In genomic region chr7:46201649-46202048, GRCm38 (mm10) we compare ENCODE assay signal across 11 mouse cellular contexts. TPM values are rescaled to one million over a fixed set of nuclear protein-coding genes. Genes with fewer than 3 reads are reported as not detected.
DNase-seq lines count a peak whose midpoint lies in the region; ATAC-seq lines count a peak whose summit lies in the region.
"Had no signal": no experiment of that assay in that cellular context is flagged by ENCODE, and none has a peak within 500 bp of the region (broad histone marks: within the 10 kb centered on the region; RNA-seq: fewer than 3 reads in every experiment).

No protein-coding gene starts in this region.

- ATAC-seq in heart, embryonic 12.5 days (ENCODE audit: insufficient number of reproducible peaks, low FRiP score), result no peak
- ATAC-seq in hindbrain, embryonic 11.5 days (ENCODE audit: low FRiP score), result peak; percentile 75
- no peak for ATAC-seq in midbrain, embryonic 15.5 days (replicated peaks)

- intact Hi-C loops in heart, postnatal 14 days (cut with DNase I), result no loop called here

- no peak for DNase-seq in heart, postnatal 14 days
- peak; percentile 73 for DNase-seq in embryo, embryonic 10 days (ENCODE audit: low spot score)
- DNase-seq in hindbrain, embryonic 11.5 days (ENCODE audit: low spot score), result peak; percentile 65
- DNase-seq in thymus, postnatal 0 days (ENCODE audit: low spot score), result no peak
- no peak for DNase-seq in spleen, postnatal 14 days (ENCODE audit: low spot score in 2 of 2)
- no peak for DNase-seq in spleen, postnatal 36 days (ENCODE audit: low spot score in 2 of 2)
- DNase-seq: cerebellum, adult 8-10 months; gastrocnemius, postnatal 25 days had no signal

- H3K4me1 ChIP-seq in heart, embryonic 12.5 days (replicated peaks), result peaks cover 14% of the 10 kb centered on the region
- no peaks in the 10 kb centered on the region for H3K4me1 ChIP-seq in hindbrain, embryonic 11.5 days (replicated peaks; ENCODE audit: control insufficient read depth, insufficient read depth, low read length)
- H3K4me1 ChIP-seq in midbrain, embryonic 15.5 days, result peaks cover 9% of the 10 kb centered on the region
- H3K4me1 ChIP-seq: lung, embryonic 15.5 days had no signal

- 0 out of 2 replicates have a peak, but pooled peaks cover 10% of the 10 kb centered on the region for H3K27me3 ChIP-seq in heart, embryonic 12.5 days (replicated peaks)
- H3K27me3 ChIP-seq in hindbrain, embryonic 11.5 days (ENCODE audit: control insufficient read depth, insufficient read depth, low read length), result no peaks in the 10 kb centered on the region
- no peaks in the 10 kb centered on the region for H3K27me3 ChIP-seq in midbrain, embryonic 15.5 days (replicated peaks)
- H3K27me3 ChIP-seq: lung, embryonic 15.5 days had no signal

- no peak overlapping the region for H3K27ac ChIP-seq in heart, embryonic 12.5 days (ENCODE audit: poor library complexity, severe bottlenecking)
- no peak overlapping the region for H3K27ac ChIP-seq in hindbrain, embryonic 11.5 days (ENCODE audit: low read depth, low read length)
- H3K27ac ChIP-seq in midbrain, embryonic 15.5 days, result no peak overlapping the region
- H3K27ac ChIP-seq: lung, embryonic 15.5 days had no signal

- peak overlapping the region; percentile 14; the same call in 1 of the 2 replicates for H3K4me2 ChIP-seq in heart, embryonic 12.5 days
- H3K4me2 ChIP-seq in hindbrain, embryonic 11.5 days (replicated peaks; ENCODE audit: low read depth, low read length), result peak overlapping the region; percentile 14; the same call in 1 of the 2 replicates
- peak overlapping the region; percentile 2; the same call in 1 of the 2 replicates for H3K4me2 ChIP-seq in midbrain, embryonic 15.5 days
- H3K4me2 ChIP-seq: lung, embryonic 15.5 days had no signal

- no peaks in the 10 kb centered on the region for H3K36me3 ChIP-seq in heart, embryonic 12.5 days
- H3K36me3 ChIP-seq in hindbrain, embryonic 11.5 days (ENCODE audit: control insufficient read depth, insufficient read depth, low read length), result no peaks in the 10 kb centered on the region
- H3K36me3 ChIP-seq in midbrain, embryonic 15.5 days (replicated peaks), result no peaks in the 10 kb centered on the region
- H3K36me3 ChIP-seq: lung, embryonic 15.5 days had no signal

- 19% methylated on average over 14 of the region's 14 CpGs for WGBS in heart, embryonic 12.5 days
- WGBS in hindbrain, embryonic 11.5 days, result 15% methylated on average over 14 of the region's 14 CpGs
- 13% methylated on average over 14 of the region's 14 CpGs for WGBS in midbrain, embryonic 15.5 days

- H3K9ac ChIP-seq in heart, embryonic 12.5 days, result no peak overlapping the region
- H3K9ac ChIP-seq in hindbrain, embryonic 11.5 days (ENCODE audit: low read depth, low read length), result peak overlapping the region; percentile 40
- no peak overlapping the region for H3K9ac ChIP-seq in midbrain, embryonic 15.5 days
- H3K9ac ChIP-seq: lung, embryonic 15.5 days had no signal

- no peaks in the 10 kb centered on the region for H3K9me3 ChIP-seq in heart, embryonic 12.5 days (replicated peaks)
- H3K9me3 ChIP-seq in hindbrain, embryonic 11.5 days (ENCODE audit: control insufficient read depth, low read length), result no peaks in the 10 kb centered on the region
- no peaks in the 10 kb centered on the region for H3K9me3 ChIP-seq in midbrain, embryonic 15.5 days
- H3K9me3 ChIP-seq: lung, embryonic 15.5 days had no signal

- H3K4me3 ChIP-seq in heart, embryonic 12.5 days, result no peak overlapping the region
- no peak overlapping the region for H3K4me3 ChIP-seq in hindbrain, embryonic 11.5 days (ENCODE audit: low read depth, low read length)
- H3K4me3 ChIP-seq in midbrain, embryonic 15.5 days, result no peak overlapping the region
- H3K4me3 ChIP-seq: lung, embryonic 15.5 days had no signal

RNA-seq across cellular contexts. Expression of gene Abcc8, which starts 21.8 kb away (rescaled TPM):
- 6.2 and 7.0 TPM in 2 replicates for polyA plus RNA-seq in heart, embryonic 12.5 days (2016; fragmentation: Nextera tagmentation; extraction: Ambion mirVana)
- 10 to 100 TPM; 53.4 to 61.5 TPM for total RNA-seq in heart, postnatal 14 days (2021)
- 1.4 and 1.8 TPM in 2 replicates for polyA plus RNA-seq in hindbrain, embryonic 11.5 days (2014; fragmentation: Nextera tagmentation; extraction: Ambion mirVana)
- 5.8 and 9.3 TPM in 2 replicates for polyA plus RNA-seq in midbrain, embryonic 15.5 days (2015; fragmentation: Nextera tagmentation; extraction: Ambion mirVana)
- 1.0 and 1.1 TPM in 2 replicates for polyA plus RNA-seq in thymus, postnatal 0 days (2015; fragmentation: Nextera tagmentation; extraction: Ambion mirVana)

RNA-seq across cellular contexts. Expression of gene Ush1c, which starts 36.7 kb away (rescaled TPM):
- 2.3 and 2.4 TPM in 2 replicates for polyA plus RNA-seq in heart, embryonic 12.5 days (2016; fragmentation: Nextera tagmentation; extraction: Ambion mirVana)
- 10 to 100 TPM; 10.7 to 12.8 TPM for total RNA-seq in heart, postnatal 14 days (2021)
- polyA plus RNA-seq in hindbrain, embryonic 11.5 days (2014; fragmentation: Nextera tagmentation; extraction: Ambion mirVana), result 3.0 and 3.4 TPM in 2 replicates
- 1.9 and 2.3 TPM in 2 replicates for polyA plus RNA-seq in midbrain, embryonic 15.5 days (2015; fragmentation: Nextera tagmentation; extraction: Ambion mirVana)
- polyA plus RNA-seq in thymus, postnatal 0 days (2015; fragmentation: Nextera tagmentation; extraction: Ambion mirVana), result 0.32 and 0.46 TPM in 2 replicates

RNA-seq across cellular contexts. Expression of gene Otog, which starts 39.1 kb away (rescaled TPM):
- not detected in 2 replicates for polyA plus RNA-seq in heart, embryonic 12.5 days (2016; fragmentation: Nextera tagmentation; extraction: Ambion mirVana)
- total RNA-seq in heart, postnatal 14 days (2021), result not detected
- polyA plus RNA-seq in hindbrain, embryonic 11.5 days (2014; fragmentation: Nextera tagmentation; extraction: Ambion mirVana), result 0.45 and 0.71 TPM in 2 replicates
- polyA plus RNA-seq in midbrain, embryonic 15.5 days (2015; fragmentation: Nextera tagmentation; extraction: Ambion mirVana), result 0.11 TPM in 1 of 2 replicates, not detected in the other
- 0.12 and 0.15 TPM in 2 replicates for polyA plus RNA-seq in thymus, postnatal 0 days (2015; fragmentation: Nextera tagmentation; extraction: Ambion mirVana)
- polyA plus RNA-seq: lung, embryonic 15.5 days had no signal

Comparison
In these comparisons a context has a peak if more than half of its experiments do, and no peak if none do; other contexts are left out.
1. DNase-seq: peak in embryo, embryonic 10 days (single experiment) and hindbrain, embryonic 11.5 days (single experiment); none in heart, postnatal 14 days (0 of 2), thymus, postnatal 0 days (single experiment), spleen, postnatal 14 days (0 of 2) and spleen, postnatal 36 days (0 of 2).
2. Peak in every context shown above with its lines, with median percentiles within 50 percentile points of each other: H3K4me2 ChIP-seq.